Mouse (Mus musculus) kidney, postnatal 25 days (tissue): ENCODE results near the gene Slfn5.
"Not testable (repeated sequence)": the region's sequence is repeated elsewhere in the genome, so short reads cannot be mapped to it uniquely, and the experiment has no call there.

Source experiments
- DNase-seq, 2 experiments: peaks; one replicate each; pipeline ENCODE4 v3.0.0; 2021; ENCODE audit warnings: mixed read lengths in 2 of 2

The Slfn5 gene

DNA sequence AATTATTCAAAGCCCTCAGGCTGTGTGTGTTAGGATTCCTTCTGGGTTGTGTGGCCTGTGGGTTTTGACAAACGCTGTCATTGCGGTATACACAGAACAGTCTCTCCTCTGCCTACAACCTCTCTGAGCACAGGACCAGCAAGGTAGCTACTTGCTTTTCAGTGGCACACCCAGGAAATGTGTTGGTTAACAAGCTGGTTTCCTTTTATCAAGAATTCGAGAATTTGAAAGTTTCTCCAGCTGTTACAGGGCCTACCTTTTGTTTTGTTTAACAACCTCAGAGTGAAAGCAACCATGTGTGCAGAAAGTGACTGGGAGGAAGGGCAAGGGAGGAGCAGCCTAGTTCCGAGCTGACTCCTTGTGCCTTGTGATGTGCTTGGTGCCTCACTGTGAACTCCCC is 3.7 kb upstream of the Slfn5 start:
- DNase-seq: no peak

DNA sequence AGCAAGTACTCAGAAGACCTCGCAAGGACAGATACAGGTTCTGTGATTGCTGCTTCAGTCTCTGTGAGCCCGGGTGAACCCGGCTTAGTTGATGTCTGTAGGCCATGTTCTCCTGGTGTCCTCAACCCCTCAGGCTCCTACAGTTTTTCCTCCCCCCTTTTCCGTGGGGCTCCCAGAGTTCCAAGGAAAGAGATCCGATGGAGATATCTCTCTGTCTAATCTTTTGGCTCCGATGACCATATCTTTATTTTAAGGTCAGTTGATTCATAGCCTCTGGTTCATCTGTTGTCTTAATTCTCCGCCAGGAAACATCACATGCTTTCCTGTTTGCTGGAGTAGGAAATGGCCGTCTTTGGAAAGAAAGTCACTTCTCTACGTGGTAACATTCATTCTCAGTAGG is 2.1 kb upstream of the Slfn5 start:
- peak; percentile 39 to 71 for DNase-seq

DNA sequence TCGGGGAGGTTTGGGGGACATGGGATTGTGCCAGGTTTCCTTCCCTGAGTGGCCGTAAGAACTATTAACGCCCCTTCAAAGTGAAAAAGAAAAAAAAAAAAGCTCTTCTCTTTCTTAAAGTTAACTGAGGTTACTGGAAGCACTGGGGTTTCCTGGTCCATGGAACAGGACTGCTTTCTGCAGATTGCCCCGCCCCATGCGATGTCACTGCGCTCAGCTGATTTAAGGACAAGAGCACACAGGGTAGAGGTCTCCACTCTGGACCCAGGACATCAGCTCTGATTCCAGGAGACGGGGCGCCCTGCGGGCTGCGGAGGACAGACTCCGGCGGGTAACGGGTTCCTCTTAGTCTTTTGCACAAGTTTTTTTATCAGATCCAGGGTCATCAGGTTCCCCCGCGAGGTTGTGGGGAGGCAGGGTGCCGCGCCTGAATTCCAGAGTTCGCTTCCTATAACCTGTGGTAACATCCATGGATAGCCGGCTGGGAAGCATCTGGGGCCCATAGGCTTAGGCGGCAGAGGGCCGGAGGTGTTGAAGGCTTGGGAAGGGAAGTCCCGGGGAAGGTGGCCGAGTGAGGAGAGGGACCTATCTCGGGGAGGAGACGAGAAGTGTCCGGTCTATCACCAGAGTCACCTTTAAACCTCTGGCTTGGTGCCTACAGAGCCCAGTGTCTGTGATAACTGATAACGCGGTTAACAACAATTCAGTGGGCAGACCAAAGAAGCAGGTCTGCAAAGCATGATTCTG is 889 bp downstream of the Slfn5 start:
- peak; percentile 89 to 92 for DNase-seq

DNA sequence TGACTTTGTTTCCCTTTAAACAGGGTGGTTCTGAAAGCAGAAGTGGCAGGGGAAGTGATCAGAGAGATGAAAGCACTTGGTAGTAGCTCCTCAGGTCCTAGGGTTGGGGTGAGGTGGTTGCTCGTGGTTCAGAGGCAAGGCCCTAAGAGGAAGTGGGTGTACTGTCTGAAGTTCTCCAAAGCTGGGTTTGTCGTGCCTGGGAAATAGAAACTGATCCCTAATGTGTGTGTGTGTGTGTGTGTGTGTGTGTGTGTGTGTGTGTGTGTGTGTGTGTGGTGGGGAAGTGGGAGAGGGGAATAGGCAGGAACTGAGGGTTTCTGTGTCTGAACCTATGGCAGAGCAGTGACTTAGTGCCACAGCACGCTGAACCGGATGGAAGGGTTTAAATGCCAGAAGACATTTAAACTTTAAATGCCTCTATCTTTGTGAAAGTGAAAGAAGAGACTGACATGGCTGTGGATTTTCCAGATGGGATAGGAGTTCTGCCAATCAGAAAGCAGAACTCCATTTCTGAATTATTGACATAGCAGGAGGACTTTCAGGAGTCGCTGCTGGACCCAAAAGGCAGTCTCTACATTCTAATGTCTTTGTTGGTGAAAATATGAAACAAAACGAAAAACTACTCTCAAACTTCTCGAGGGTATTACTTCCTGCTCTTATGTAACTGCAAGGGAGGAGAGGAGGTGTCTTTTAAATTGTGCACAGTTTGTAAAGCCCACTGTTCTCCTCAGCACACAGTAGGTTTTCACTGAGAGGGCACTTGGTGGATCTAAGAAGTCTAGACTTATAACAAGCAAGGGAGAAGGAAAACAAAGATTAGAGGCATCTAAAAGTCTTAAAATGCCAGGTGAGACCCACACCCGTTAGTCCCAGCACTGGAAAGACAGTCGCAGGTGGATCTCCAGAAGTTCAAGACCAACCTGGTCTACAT is 1.7 kb downstream of the Slfn5 start:
- DNase-seq: peak in 1 of 2 experiments; percentile 45

DNA sequence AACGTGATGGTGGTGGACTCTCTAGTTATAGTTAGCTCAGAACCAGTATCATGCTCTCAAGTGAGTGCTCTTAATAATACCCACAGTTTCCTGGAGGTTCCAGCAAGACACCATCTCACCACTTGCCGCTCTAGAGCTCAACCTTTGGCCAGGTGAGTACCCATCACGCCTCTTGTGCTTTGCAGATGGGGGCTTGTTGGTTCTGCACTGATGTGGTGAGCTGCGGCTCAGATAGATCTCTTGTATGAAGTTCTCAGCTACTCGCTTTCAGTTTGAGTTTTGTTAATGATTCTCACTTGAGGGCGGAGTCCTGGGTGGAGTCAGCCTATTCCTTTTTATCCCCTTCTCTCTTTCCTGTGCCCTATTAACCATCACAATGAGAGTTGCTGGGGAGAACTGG is 3.5 kb downstream of the Slfn5 start:
- no peak for DNase-seq

DNA sequence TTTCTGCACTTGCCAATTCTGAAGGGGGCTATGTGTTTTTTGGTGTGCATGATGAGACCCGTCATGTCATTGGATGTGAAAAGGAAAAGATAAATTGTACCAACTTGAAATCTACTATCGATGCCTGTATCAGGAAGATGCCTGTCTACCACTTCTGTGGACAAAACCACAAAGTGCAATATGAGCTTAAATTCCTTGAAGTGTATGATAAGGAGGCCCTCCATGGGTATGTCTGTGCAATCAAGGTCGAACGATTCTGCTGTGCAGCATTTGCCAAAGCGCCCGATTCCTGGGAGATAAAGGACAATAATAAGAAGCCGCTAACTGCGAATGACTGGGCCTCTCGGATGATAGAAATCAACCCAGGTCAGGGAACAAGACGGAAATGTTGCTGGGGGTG is 5.8 kb downstream of the Slfn5 start:
- DNase-seq: peak in 1 of 2 experiments; percentile 1

DNA sequence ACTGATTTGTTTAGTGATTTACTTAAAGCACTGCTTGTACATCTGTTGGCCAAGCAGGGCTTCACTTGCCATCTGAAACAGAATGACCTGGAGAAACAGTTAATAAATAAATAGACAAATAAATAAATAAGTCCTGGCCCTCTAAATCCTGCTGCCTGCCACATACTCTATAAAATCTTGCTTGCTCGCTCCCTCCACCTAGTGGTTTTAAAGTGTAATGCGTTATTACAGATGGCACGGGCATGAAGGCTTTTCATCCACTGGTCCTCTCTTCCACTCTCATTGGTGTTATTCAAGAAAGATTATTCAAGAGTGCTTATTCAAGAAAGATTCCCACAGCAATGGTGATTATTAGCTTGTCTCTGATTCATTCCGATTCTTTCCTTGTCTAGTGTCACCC is 8.5 kb downstream of the Slfn5 start:
- DNase-seq: peak in 1 of 2 experiments; percentile 61

DNA sequence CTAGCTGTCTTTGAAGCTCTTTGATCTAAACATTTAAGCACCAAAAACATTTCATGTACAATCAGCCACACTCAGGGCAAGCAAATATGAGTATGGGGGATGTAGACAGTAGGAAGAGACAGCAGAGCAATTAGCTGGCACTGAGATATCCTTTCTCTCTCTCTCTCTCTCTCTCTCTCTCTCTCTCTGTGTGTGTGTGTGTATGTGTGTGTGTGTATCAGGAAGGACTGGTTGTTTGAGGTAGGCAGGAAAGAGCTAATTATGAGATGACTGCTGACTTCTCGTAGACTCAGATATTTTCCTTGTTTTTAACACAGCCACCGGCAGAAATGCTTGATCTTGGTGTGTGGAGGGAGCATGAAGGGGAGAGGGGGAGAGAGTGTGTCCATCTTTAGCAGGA is 10.6 kb downstream of the Slfn5 start:
- no peak for DNase-seq

DNA sequence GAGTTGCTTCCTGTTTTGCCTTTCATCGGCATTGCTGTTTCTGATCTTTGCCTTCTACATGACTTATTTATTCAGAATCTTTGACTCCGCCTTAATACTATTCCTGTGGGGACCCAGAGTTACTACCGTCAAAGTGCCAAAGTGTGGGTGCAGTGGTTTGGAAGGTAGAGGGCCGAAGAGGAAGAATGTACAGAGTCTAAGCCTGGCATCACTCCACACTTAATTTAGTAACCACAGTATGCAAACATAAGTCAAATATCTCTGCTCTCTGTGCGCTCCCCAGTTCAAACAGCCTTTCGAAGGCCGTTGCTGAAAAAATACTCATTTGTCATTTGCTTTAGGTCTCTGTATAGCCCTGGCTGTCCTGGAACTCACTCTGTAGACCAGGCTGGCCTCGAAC is 11.1 kb downstream of the Slfn5 start:
- no peak for DNase-seq

DNA sequence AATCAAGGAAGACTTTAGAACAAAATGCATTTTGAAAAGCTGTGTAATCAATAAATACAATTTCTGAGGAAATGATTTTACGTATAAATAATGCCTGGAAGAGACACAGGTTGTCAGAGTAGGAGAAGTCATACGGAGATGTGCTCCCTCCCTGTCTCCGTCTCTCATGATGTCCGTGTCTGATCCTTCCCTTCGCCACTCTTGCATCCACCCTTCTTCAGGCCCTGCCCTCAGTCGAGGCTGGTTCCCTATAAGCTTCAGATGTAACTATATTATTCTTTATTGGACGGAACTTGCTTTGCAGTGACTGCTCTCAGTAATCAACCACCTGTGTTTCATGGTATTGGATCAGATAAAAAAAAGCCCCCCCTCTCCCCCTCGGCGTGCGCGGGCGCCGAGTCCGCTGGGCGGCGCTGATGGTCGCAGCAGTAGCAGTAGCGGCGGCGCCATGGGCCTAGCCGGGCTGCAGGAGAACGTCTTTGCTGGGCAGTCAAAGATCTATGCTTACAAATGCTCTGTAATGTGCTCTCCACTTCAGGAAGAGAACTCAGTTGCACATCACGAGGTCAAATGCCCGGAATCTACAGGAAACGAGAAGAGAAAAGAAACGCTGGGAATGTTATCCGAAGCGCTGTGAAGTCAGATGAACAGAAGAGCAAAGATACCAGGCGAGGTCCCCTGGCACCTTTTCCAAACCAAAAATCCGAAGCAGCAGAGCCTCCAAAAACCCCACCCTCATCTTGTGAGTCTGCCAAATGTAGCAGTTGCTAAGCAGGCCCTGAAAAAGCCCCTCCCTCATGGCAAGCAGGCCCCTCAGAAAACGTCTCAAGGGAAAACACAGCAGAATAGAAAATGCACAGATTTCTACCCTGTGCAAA is 19.8 kb downstream of the Slfn5 start:
- DNase-seq: peak; percentile 42 to 47

DNA sequence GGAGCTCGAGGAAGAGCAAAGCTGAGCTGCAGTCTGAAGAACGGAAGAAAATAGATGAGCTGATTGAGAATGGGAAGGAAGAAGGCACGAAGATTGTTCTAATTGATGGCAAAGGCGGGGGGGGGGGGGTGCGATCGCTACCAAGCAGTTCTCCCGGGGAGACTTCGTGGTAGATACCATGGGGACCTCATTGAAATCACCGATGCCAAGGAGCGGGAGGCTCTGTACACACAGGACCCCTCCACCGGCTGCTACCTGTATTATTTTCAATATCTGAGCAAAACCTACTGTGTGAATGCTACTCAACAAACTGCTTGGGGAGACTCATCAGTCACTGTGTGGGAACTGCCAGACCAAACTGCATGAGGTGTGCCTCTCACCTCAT is 20.4 kb downstream of the Slfn5 start:
- DNase-seq: no peak

DNA sequence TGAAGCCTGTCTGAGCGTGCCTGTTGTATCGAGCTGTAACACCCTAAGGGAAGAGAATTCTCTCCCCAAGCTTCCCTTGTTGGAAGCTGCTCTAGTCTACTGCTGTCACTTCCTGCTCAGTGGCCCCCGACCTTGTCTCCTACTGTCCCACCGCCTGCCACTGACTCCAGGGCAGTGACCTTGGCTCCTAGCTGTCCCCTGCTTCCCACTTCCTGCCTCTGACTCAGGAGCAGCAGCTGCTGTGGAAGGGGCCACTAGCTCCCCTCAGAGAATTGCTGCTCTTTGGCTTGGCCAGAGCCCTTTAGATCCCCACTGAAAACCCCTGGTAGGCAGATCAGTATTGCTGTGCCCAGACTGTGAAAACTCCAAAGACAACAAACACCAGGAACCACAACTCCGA is 22.8 kb downstream of the Slfn5 start:
- DNase-seq: peak; percentile 59 to 78

DNA sequence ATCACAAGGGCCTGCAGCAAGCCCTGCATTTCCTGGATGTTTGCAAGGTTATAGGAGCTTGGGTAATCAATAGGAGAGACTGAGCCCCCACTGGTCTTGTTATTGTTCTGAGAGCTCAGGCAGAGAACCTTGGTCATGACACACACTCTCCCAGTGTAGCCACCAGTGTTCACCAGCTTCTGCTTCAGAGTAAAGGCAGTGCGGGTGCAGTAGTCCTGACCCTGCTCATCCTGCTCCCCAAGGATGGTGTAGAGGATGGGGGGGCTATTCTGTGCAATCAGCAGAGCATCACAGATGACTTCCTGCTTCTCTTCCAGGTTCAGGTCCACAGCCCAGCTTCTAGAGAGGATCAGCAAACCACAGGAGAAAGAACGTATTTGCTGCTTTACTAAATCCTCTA is 31.3 kb downstream of the Slfn5 start:
- DNase-seq: not testable (repeated sequence)

DNA sequence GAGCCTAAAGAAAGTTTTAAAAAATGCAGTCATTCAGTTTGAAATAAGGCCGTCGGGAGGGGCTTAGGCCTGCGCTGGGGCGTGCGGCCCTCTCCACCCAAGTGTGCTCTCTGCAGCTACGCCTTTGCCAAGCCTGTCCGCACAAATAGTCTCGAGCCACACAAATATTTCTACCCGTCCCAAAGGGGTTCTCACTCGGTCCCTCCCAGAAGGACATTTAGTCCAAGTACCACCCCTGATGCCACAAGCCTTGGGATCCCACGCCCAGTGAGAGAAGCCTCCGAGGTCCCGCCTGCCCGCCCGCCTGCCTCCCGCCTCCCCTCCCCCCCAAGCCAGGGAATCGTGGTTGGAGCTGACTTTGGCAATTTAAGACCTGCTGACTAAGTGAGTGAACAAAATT is 32.0 kb downstream of the Slfn5 start:
- DNase-seq: no peak

DNA sequence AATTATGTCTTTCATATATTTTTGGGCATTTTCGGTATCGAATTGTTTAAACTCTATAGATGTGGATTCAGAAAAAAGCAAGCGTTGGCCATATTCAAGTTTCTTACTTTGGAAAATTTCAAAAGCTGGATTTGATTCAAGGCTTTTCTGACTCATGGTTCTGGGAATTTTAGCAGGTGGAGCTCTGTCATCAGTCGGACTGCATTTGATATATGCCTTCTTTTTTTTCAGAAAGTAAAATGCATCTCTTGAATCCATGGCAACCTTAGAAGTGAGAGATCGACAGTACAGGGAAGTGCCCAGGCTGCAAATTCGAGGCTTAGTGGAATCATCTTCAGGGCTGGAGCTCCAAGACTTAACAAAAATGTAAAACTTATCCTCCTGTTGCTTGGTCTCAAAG is 36.5 kb downstream of the Slfn5 start:
- no peak for DNase-seq

DNA sequence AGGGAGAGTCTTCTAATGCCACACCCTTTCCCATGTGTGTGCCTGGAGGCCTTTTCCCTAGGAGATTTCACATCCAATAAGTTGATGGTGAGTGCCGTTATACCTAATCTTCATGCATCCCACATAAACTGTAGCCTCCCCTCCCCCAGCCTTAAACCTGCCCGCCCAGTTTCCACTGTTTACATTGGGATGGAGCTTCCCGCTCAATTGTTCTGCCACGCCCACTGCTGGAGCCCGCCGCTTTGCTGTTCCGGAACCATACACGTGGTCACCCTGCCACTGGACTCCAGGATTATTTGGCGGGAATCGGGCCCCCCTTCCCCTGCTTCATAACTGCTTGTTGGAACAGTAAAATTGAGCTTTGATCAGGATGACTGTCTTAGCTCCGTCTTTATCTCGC is 38.2 kb downstream of the Slfn5 start:
- peak in 1 of 2 experiments; percentile 5 for DNase-seq

DNA sequence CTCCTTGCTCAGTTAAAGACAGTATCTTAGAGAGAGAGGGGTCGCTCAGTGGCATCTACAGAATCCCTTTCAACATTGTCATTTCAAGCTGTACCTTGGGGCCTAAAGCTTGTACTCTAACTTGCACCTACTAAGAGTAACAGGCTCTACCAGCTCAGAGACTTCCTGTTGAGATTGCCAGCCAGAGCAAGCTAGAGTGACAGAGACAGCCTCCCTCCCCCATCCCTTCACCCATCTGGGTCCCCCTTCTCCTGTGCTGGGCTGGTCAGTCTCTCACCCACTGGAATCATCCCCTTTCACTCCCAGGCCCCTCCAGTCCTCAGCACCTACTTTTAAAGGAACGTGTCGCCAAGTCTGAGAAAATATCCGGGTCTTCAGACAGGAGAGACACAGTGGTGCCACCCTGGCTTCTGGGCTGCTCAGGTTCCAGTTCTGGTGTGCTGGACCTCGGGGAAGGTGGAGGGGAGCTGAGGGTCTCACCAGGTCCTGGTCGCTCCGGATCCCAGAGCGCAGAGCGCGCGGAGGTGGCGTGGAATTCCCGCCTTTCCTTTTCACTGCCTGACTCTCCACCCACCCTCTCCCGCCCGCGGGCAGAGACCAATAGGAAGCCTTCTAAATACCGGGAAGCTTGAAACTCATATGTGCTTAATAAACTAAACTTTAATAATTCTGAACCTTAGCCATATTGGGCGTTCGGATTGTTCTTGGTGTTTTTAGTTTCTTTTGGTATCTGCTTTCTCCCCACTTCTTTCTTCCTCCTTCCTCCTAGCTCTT is 39.6 kb downstream of the Slfn5 start:
- peak; percentile 44 to 62 for DNase-seq

DNA sequence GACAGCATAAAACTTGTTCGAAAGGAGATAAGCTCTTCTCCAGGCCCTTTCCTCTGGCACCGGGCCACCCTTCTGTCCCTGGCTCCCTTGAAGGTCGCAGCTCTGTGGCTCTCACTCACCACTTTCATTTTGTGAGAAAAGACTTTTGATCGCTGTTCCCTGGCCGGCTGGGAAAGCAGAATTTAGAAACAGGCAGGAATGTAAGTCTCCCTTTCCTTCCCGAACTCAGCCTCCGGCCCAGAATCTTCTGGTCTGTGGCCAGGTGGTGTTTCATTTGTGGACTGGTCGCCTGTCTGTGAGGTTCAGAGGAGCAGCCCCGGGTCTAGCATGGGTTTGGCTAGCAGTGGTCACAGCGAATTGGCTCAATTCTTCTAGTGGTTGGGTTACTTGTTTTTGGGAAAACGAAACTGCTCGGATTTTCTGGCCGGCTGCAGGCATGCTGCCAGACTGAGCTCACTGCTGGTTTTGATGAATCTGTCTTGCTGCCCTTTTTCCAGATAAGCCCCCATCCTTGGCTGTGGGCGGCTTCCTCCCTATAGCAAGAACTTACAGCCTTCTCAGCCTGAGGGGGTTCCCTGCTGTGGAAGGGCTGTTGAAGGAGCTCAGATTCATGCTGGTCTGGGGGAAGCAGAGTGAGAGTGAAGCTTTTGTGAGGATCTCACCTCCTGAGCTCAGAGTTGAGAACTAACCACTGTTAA is 40.5 kb downstream of the Slfn5 start, which contains the start of gene Slfn9:
TSS of gene Slfn9 (minus strand) at position 362 of the 698 bp plus-strand sequence.
- DNase-seq: peak; percentile 54 to 60

DNA sequence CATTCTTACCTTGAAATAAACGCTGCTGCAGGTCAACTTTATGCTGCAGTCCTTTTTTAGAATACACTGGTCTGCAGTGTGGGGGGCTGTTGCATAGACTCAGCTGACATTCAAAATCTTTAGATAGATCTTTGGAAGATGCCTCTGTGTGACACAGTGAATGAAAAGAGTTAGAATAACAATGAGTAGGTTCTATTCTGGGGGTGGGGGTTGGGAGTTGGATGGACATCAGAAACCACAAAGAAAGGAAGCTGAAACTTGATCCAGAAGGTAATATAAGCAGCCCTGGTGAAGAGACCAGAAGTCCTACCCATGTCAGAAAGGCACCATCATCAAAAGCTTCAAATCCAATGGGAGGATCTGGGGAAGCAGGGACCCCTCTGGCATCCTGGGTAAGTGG is 62.2 kb downstream of the Slfn5 start:
- no peak for DNase-seq
